Mouse (Mus musculus): Measurements from ENCODE around the gene Fars2. TPM values are rescaled to one million over a fixed set of nuclear protein-coding genes. Genes with fewer than 3 reads are reported as not detected.
"Not testable (repeated sequence)": the region's sequence is repeated elsewhere in the genome, so short reads cannot be mapped to it uniquely, and the experiment has no call there.

Fars2 gene
- polyA plus RNA-seq, 1 experiment from 2014 or later = 31.0 TPM

DNA sequence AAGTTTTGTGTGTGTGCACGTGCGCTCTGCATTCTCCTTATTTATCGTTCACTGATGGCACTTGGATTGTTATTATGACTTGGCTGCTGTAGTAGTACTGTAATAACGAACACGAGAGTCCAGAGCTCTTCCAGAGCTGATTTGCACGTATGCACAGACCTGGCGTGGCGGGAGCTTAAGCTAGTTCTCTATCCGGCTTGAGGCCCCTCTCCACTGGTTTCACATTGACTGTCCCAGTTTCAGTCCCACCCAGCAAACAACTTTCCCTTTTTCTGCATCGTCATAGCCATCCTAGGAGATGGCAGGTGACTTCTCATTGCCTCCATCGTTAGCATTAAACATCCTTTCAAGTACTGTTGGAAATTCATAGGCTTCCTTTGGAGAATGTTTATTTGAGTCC, 252.2 kb downstream of the Fars2 start:
- H3K27me3 ChIP-seq (ENCODE audit: insufficient read depth, poor library complexity, severe bottlenecking) = no peaks in the 10 kb centered on the region
- no peaks in the 10 kb centered on the region for H3K36me3 ChIP-seq
- no peaks in the 10 kb centered on the region for H3K4me1 ChIP-seq (replicated peaks)
- no peaks in the 10 kb centered on the region for H3K9me3 ChIP-seq
- no peak for DNase-seq (ENCODE audit: low spot score)
- no peak overlapping the region for H3K27ac ChIP-seq
- no peak overlapping the region for H3K4me3 ChIP-seq
- 90% methylated on average over 11 of the region's 11 CpGs for WGBS

GRCm38 (mm10) chr13:36383236-36383635, 266.0 kb downstream of the Fars2 start:
- H3K36me3 ChIP-seq = no peaks in the 10 kb centered on the region
- H3K4me3 ChIP-seq = no peak overlapping the region
- H3K4me1 ChIP-seq (replicated peaks) = no peaks in the 10 kb centered on the region
- no peaks in the 10 kb centered on the region for H3K27me3 ChIP-seq (ENCODE audit: insufficient read depth, poor library complexity, severe bottlenecking)
- no peak overlapping the region for H3K27ac ChIP-seq
- no peak for DNase-seq (ENCODE audit: low spot score)
- 77% methylated on average over 2 of the region's 2 CpGs for WGBS
- H3K9me3 ChIP-seq = no peaks in the 10 kb centered on the region

DNA sequence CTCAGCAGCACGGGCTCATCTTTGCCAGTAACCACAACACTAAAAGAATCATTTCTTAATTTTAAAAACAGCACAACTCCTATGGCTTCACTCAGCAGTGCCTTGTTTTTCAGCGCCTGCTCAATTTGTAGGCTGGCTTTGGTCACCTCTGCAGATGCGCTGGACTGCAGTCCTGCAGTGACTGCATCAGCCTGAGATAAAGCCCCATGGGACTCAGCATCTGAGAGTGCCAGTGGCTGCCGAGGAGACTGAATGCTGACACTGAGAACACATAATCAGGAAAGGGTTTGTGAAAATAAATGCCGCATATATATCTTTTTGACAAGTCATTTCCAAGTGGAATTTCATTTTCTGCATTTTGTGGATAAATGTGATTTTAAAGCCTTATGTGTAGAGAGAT, 268.9 kb downstream of the Fars2 start:
- no peak for DNase-seq (ENCODE audit: low spot score)
- no peaks in the 10 kb centered on the region for H3K4me1 ChIP-seq (replicated peaks)
- WGBS = 81% methylated on average over 5 of the region's 5 CpGs
- H3K27me3 ChIP-seq (ENCODE audit: insufficient read depth, poor library complexity, severe bottlenecking) = no peaks in the 10 kb centered on the region
- H3K9me3 ChIP-seq = no peaks in the 10 kb centered on the region
- no peaks in the 10 kb centered on the region for H3K36me3 ChIP-seq
- H3K4me3 ChIP-seq = no peak overlapping the region
- H3K27ac ChIP-seq = no peak overlapping the region

- H3K27me3 ChIP-seq (ENCODE audit: insufficient read depth, poor library complexity, severe bottlenecking) = no peaks in the 10 kb centered on the region
- H3K4me1 ChIP-seq (replicated peaks) = no peaks in the 10 kb centered on the region; the same call in 1 of the 2 replicates
- H3K27ac ChIP-seq = no peak overlapping the region
- no peak for DNase-seq (ENCODE audit: low spot score)
- no peaks in the 10 kb centered on the region for H3K9me3 ChIP-seq
- WGBS = 88% methylated on average over 7 of the region's 7 CpGs
- H3K36me3 ChIP-seq = no peaks in the 10 kb centered on the region
- H3K4me3 ChIP-seq = no peak overlapping the region
These were observed 274.7 kb downstream of the Fars2 start for GRCm38 (mm10) chr13:36391936-36392335.

GRCm38 (mm10) chr13:36392666-36393065, 275.5 kb downstream of the Fars2 start:
- H3K4me3 ChIP-seq = no peak overlapping the region
- no peaks in the 10 kb centered on the region for H3K27me3 ChIP-seq (ENCODE audit: insufficient read depth, poor library complexity, severe bottlenecking)
- H3K4me1 ChIP-seq (replicated peaks) = no peaks in the 10 kb centered on the region; the same call in 1 of the 2 replicates
- no peaks in the 10 kb centered on the region for H3K9me3 ChIP-seq
- no peak overlapping the region for H3K27ac ChIP-seq
- WGBS = 86% methylated on average over 4 of the region's 4 CpGs
- DNase-seq (ENCODE audit: low spot score) = no peak
- H3K36me3 ChIP-seq = no peaks in the 10 kb centered on the region

- H3K27me3 ChIP-seq (ENCODE audit: insufficient read depth, poor library complexity, severe bottlenecking) = no peaks in the 10 kb centered on the region
- DNase-seq (ENCODE audit: low spot score) = no peak
- H3K36me3 ChIP-seq = no peaks in the 10 kb centered on the region
- H3K4me1 ChIP-seq (replicated peaks) = no peaks in the 10 kb centered on the region
- H3K4me3 ChIP-seq = no peak overlapping the region
- WGBS = 90% methylated on average over 2 of the region's 2 CpGs
- H3K27ac ChIP-seq = no peak overlapping the region
- no peaks in the 10 kb centered on the region for H3K9me3 ChIP-seq
These were observed 283.8 kb downstream of the Fars2 start for GRCm38 (mm10) chr13:36401011-36401410.

GRCm38 (mm10) chr13:36413276-36413675, 296.1 kb downstream of the Fars2 start:
- no peak overlapping the region for H3K27ac ChIP-seq

DNA sequence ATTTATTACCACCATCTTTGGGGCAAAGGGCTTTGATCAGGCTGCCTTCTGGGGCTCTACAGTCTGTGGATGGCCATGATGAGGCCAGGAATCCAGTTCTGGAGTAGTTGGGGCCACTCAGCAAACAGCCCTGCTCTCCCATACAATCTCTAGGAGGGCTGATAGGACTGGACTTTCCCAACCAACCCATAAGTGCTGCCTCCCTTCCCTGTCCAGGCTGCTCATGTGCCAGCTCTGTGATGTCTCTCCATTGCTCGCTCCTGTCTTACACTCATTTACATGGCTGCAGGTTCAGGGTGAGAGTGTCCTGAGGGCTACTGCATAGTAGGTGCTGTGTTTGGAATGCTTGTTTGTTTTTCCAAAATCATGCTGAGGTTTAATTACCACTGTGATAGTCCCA, 298.0 kb downstream of the Fars2 start:
- no peak for DNase-seq (ENCODE audit: low spot score)
- H3K4me3 ChIP-seq = no peak overlapping the region
- H3K27me3 ChIP-seq (ENCODE audit: insufficient read depth, poor library complexity, severe bottlenecking) = no peaks in the 10 kb centered on the region
- H3K27ac ChIP-seq = no peak overlapping the region
- WGBS = 93% methylated on average over 1 of the region's 1 CpGs
- H3K36me3 ChIP-seq = no peaks in the 10 kb centered on the region
- no peaks in the 10 kb centered on the region for H3K4me1 ChIP-seq (replicated peaks)
- H3K9me3 ChIP-seq = no peaks in the 10 kb centered on the region

More at GRCm38 (mm10) chr13:36413276-36413675, 296.1 kb downstream of the Fars2 start:
- 97% methylated on average over 1 of the region's 1 CpGs for WGBS
- Histone ChIP-seq H3K4me1 (replicated peaks) (no peaks in the 10 kb centered on the region), H3K9me3 (no peaks in the 10 kb centered on the region), H3K27me3 (ENCODE audit: insufficient read depth, poor library complexity, severe bottlenecking) (no peaks in the 10 kb centered on the region), H3K4me3 (no peak overlapping the region), H3K36me3 (no peaks in the 10 kb centered on the region)
- no peak for DNase-seq (ENCODE audit: low spot score)

DNA sequence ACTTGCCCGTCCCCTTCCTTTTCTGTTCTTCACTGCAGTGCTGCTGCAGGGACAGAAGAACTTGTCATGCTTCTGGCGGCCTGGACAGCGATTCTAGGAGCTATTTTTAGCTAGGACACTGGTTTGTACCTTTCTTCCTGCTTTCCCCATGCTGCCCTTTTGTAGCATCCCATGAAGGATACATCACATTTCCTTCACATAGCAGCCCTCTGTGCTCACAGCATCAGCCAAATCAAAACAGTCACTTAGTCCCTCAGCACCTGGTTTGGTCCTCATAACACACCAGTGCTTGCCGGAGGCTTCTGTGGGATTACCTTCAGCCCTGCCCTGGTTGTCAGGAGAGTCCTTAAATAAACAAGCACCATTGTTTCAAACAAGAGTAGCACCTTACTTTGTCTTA, 299.3 kb downstream of the Fars2 start:
- H3K27ac ChIP-seq = no peak overlapping the region
- no peaks in the 10 kb centered on the region for H3K4me1 ChIP-seq (replicated peaks)
- no peaks in the 10 kb centered on the region for H3K9me3 ChIP-seq
- no peaks in the 10 kb centered on the region for H3K27me3 ChIP-seq (ENCODE audit: insufficient read depth, poor library complexity, severe bottlenecking)
- H3K36me3 ChIP-seq = no peaks in the 10 kb centered on the region
- DNase-seq (ENCODE audit: low spot score) = no peak
- no peak overlapping the region for H3K4me3 ChIP-seq
- 82% methylated on average over 4 of the region's 4 CpGs for WGBS

DNA sequence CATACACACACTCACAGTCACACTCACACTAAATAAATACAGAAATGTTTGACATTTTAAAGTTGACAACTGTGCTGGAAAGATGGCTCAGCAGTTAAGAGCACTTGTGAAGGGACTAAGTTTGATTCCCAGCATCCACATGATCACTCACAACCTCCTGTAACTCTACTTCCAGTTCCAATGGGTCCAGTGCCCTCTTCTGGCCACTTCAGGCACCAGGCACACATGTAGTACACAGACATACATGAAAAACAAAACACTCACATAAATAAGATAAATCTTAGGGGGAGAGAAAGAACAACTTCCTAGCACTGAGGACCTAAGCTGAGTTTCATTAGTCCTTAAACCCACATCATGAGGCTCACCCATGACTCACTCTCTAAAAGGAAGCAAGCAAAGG, 302.1 kb downstream of the Fars2 start:
- Histone ChIP-seq H3K4me3 (no peak overlapping the region), H3K4me1 (replicated peaks) (no peaks in the 10 kb centered on the region), H3K36me3 (no peaks in the 10 kb centered on the region), H3K27me3 (ENCODE audit: insufficient read depth, poor library complexity, severe bottlenecking) (no peaks in the 10 kb centered on the region), H3K27ac (no peak overlapping the region), H3K9me3 (no peaks in the 10 kb centered on the region)
- no peak for DNase-seq (ENCODE audit: low spot score)

GRCm38 (mm10) chr13:36422446-36422845, 305.2 kb downstream of the Fars2 start:
- Histone ChIP-seq H3K4me3 (no peak overlapping the region), H3K9me3 (no peaks in the 10 kb centered on the region), H3K27ac (no peak overlapping the region), H3K36me3 (no peaks in the 10 kb centered on the region), H3K4me1 (replicated peaks) (no peaks in the 10 kb centered on the region), H3K27me3 (ENCODE audit: insufficient read depth, poor library complexity, severe bottlenecking) (no peaks in the 10 kb centered on the region)
- DNase-seq (ENCODE audit: low spot score) = no peak
- WGBS = 84% methylated on average over 3 of the region's 3 CpGs

DNA sequence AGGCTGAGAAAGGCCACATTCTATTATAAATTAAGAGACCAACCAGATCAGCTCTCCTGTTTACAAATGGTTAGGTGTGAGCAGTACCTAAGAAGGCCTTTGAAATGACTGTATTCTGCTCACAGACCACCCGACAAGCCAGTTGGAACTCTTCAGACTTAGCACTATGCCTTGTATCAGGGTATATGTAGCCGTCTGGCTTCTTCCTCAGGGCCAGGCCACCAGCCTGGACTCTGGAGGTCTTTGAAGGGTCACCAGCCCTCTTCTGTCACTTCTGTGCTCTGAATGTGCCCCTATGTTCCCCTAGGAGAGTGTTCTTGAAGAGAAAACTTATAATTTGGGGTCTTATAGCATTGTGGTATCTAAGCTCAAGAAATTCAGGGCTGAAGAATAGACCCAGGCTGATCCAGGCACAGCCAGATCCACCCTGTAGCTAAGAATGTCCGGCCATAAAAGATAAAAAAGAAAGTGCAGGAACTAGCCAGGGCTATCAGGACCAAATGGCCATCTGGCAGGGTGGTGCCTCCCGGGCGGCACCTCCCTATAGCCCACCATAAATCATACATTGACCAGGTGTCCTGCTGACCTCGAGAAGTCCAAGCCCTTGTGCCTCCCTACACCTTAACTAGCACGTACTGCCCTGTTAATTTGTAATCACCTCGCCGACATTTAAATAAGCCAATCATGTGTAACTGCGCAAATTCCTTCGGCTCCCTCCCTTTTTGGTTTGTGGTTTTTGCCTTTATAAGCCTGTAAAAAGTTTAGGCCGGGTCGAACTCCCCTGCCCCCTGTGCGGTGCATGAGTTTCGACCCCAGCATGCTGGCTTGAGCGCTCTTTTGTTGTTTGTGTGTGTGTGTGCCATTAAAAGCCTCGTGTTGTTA, 308.9 kb downstream of the Fars2 start:
- not testable (repeated sequence) for H3K9me3 ChIP-seq; H3K4me1 ChIP-seq (replicated peaks); H3K4me3 ChIP-seq; H3K36me3 ChIP-seq; H3K27me3 ChIP-seq (ENCODE audit: insufficient read depth, poor library complexity, severe bottlenecking); H3K27ac ChIP-seq; DNase-seq (ENCODE audit: low spot score)
- whole genome bisulfite sequencing = 83% methylated on average over 17 of the region's 17 CpGs

DNA sequence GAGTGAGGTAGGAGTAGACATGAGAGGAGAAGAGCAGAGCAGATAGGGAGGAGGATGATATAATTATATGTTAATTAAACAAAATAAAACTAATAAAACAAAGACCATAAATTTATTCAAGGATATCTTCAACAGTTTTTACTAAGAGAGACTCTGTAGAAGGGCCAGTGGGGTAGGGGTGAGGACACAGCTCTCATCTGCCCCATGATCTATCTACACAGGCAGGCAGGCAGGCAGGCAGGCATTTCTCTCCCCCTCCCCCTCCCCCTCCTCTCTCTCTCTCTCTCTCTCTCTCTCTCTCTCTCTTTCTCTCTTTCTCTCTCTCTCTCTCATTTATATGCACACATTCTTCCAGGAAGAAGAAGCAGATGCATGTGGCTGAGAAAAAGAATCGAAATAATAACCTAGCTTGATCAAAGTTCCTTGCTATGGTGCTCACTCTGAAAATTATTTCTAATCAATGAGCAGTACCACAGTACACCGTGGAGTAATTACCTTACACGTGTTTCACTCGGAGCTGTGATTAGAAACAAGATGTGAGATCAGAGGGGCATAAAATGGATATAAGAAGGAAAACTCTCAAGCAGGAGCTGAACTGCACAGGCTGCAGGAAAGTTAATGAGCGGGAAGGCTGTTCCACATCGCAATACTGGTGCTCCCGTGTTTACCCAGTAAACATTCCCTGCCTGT, 312.4 kb downstream of the Fars2 start:
- Histone ChIP-seq H3K4me3 (no peak overlapping the region), H3K9me3 (no peaks in the 10 kb centered on the region), H3K4me1 (replicated peaks) (no peaks in the 10 kb centered on the region), H3K27me3 (ENCODE audit: insufficient read depth, poor library complexity, severe bottlenecking) (no peaks in the 10 kb centered on the region), H3K36me3 (no peaks in the 10 kb centered on the region), H3K27ac (no peak overlapping the region)
- no peak for DNase-seq (ENCODE audit: low spot score)
- 80% methylated on average over 7 of the region's 7 CpGs for WGBS

Data from hindbrain, embryonic 10.5 days (tissue).